ENCODE assay signal across 9 mouse cellular contexts in the genomic region with DNA sequence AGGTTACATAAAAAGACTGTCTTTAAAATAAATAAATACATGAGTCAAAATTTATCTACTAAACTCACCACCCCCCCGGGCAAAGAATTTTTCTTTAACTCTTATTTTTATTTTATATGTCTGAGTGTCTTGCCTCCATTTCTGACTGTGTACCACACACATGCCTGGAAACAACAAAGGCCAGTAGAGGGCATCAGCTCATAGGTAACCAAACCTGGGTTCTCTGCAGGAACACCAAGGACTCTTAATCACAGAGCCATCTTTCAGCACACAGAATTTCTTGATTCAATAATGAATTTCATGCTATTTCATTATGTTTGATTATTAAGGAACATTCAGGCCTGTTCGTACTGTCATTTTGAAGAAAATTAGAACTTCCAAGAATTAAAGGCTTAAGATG.
DNase-seq lines count a peak whose midpoint lies in the region; ATAC-seq and TF ChIP-seq lines count a peak whose summit lies in the region.
"Had no signal": no experiment of that assay in that cellular context is flagged by ENCODE, and none has a peak within 500 bp of the region (broad histone marks: within the 10 kb centered on the region; RNA-seq: fewer than 3 reads in every experiment).

No protein-coding gene starts in this region.

- DNase-seq in hindbrain, postnatal 0 days (ENCODE audit: low spot score): peak; percentile 78
- peak; percentile 22 for DNase-seq in embryo, embryonic 9.5 days (ENCODE audit: extremely low spot score)
- peak; percentile 45 for DNase-seq in lung, postnatal 25 days (ENCODE audit: low spot score)
- DNase-seq in ovary, adult 18-20 months (ENCODE audit: low spot score): no peak

- H3K27me3 ChIP-seq in hindbrain, postnatal 0 days (ENCODE audit: insufficient read depth, low read length): no peaks in the 10 kb centered on the region
- no peaks in the 10 kb centered on the region for H3K27me3 ChIP-seq in hindbrain, embryonic 13.5 days
- no peaks in the 10 kb centered on the region for H3K27me3 ChIP-seq in intestine, embryonic 16.5 days (replicated peaks; ENCODE audit: control insufficient read depth, insufficient read depth, low read length)
- H3K27me3 ChIP-seq: liver, embryonic 15.5 days had no signal

- no peak overlapping the region for H3K4me3 ChIP-seq in hindbrain, postnatal 0 days (ENCODE audit: low read length)
- H3K4me3 ChIP-seq in hindbrain, embryonic 13.5 days: no peak overlapping the region
- H3K4me3 ChIP-seq in intestine, embryonic 16.5 days (ENCODE audit: low read length): no peak overlapping the region
- H3K4me3 ChIP-seq: liver, embryonic 15.5 days had no signal

- H3K9ac ChIP-seq in hindbrain, postnatal 0 days (replicated peaks; ENCODE audit: low read length): no peak overlapping the region
- no peak overlapping the region for H3K9ac ChIP-seq in hindbrain, embryonic 13.5 days
- H3K9ac ChIP-seq in intestine, embryonic 16.5 days (ENCODE audit: low read depth, low read length): no peak overlapping the region
- H3K9ac ChIP-seq: liver, embryonic 15.5 days had no signal

- no peak for ATAC-seq in hindbrain, postnatal 0 days
- no peak for ATAC-seq in hindbrain, embryonic 13.5 days (ENCODE audit: low FRiP score)
- ATAC-seq in CD4-positive, CD25-positive, alpha-beta regulatory T cell, adult 4 months: peak; percentile 58
- ATAC-seq in activated CD4-positive, CD25-positive, alpha-beta regulatory T cell, adult 4 months: peak; percentile 49
- no peak for ATAC-seq in intestine, embryonic 16.5 days

- peak; percentile 64 for TF ChIP-seq CTCF in hindbrain, postnatal 0 days (IDR thresholded peaks at IDR 0.05; ENCODE audit: low read depth)

- no peaks in the 10 kb centered on the region for H3K4me1 ChIP-seq in hindbrain, postnatal 0 days (ENCODE audit: insufficient read depth, low read length)
- H3K4me1 ChIP-seq in hindbrain, embryonic 13.5 days (replicated peaks): no peaks in the 10 kb centered on the region
- no peaks in the 10 kb centered on the region for H3K4me1 ChIP-seq in intestine, embryonic 16.5 days (ENCODE audit: control insufficient read depth, insufficient read depth, low read length)
- H3K4me1 ChIP-seq: liver, embryonic 15.5 days had no signal

- peaks cover 27% of the 10 kb centered on the region for H3K36me3 ChIP-seq in hindbrain, postnatal 0 days (ENCODE audit: insufficient read depth, low read length)
- peaks cover 39% of the 10 kb centered on the region for H3K36me3 ChIP-seq in hindbrain, embryonic 13.5 days
- peaks cover 9% of the 10 kb centered on the region for H3K36me3 ChIP-seq in intestine, embryonic 16.5 days (ENCODE audit: control insufficient read depth, insufficient read depth, low read length)

- no peak overlapping the region for H3K27ac ChIP-seq in hindbrain, postnatal 0 days
- H3K27ac ChIP-seq in hindbrain, embryonic 13.5 days: no peak overlapping the region
- H3K27ac ChIP-seq in intestine, embryonic 16.5 days (ENCODE audit: low read length): no peak overlapping the region
- H3K27ac ChIP-seq: liver, embryonic 15.5 days had no signal

- no peaks in the 10 kb centered on the region for H3K9me3 ChIP-seq in hindbrain, postnatal 0 days (ENCODE audit: low read length)
- H3K9me3 ChIP-seq in hindbrain, embryonic 13.5 days: no peaks in the 10 kb centered on the region
- H3K9me3 ChIP-seq in intestine, embryonic 16.5 days (ENCODE audit: control insufficient read depth, low read length): no peaks in the 10 kb centered on the region
- H3K9me3 ChIP-seq: liver, embryonic 15.5 days had no signal

- no peak overlapping the region for H3K4me2 ChIP-seq in hindbrain, postnatal 0 days (ENCODE audit: low read depth, low read length)
- no peak overlapping the region for H3K4me2 ChIP-seq in hindbrain, embryonic 13.5 days
- H3K4me2 ChIP-seq in intestine, embryonic 16.5 days (ENCODE audit: low read depth, low read length): no peak overlapping the region
- H3K4me2 ChIP-seq: liver, embryonic 15.5 days had no signal

- 81% methylated on average over 2 of the region's 2 CpGs for WGBS in hindbrain, postnatal 0 days
- 94% methylated on average over 2 of the region's 2 CpGs for WGBS in hindbrain, embryonic 13.5 days
- WGBS in intestine, embryonic 16.5 days: 81% methylated on average over 2 of the region's 2 CpGs

Comparison
In these comparisons a context has a peak if more than half of its experiments do, and no peak if none do; other contexts are left out.
1. ATAC-seq: peak in CD4-positive, CD25-positive, alpha-beta regulatory T cell, adult 4 months (single experiment) and activated CD4-positive, CD25-positive, alpha-beta regulatory T cell, adult 4 months (single experiment); none in hindbrain, postnatal 0 days (single experiment), hindbrain, embryonic 13.5 days (single experiment) and intestine, embryonic 16.5 days (single experiment).